Mouse (Mus musculus) brain, embryonic 14.5 days (tissue): Measurements from ENCODE around the gene Kbtbd4.

ENCODE experiments used
- CTCF ChIP-seq: fragments of 200-500 bp; IDR thresholded peaks from 2 replicates; pipeline ENCODE4 v1.5.1; 2012; ENCODE audit warnings: inconsistent platforms, mild to moderate bottlenecking, moderate library complexity, borderline replicate concordance; ENCODE audit not compliant: insufficient read depth, insufficient read length; ENCODE audit errors: extremely low read depth
- POLR2A ChIP-seq: fragments of 200-500 bp; IDR thresholded peaks from 2 replicates; pipeline ENCODE4 v1.6.1; 2012; ENCODE audit warnings: mild to moderate bottlenecking, inconsistent platforms, borderline replicate concordance; ENCODE audit not compliant: poor library complexity, insufficient read depth, insufficient read length, severe bottlenecking; ENCODE audit errors: extremely low read depth

DNA sequence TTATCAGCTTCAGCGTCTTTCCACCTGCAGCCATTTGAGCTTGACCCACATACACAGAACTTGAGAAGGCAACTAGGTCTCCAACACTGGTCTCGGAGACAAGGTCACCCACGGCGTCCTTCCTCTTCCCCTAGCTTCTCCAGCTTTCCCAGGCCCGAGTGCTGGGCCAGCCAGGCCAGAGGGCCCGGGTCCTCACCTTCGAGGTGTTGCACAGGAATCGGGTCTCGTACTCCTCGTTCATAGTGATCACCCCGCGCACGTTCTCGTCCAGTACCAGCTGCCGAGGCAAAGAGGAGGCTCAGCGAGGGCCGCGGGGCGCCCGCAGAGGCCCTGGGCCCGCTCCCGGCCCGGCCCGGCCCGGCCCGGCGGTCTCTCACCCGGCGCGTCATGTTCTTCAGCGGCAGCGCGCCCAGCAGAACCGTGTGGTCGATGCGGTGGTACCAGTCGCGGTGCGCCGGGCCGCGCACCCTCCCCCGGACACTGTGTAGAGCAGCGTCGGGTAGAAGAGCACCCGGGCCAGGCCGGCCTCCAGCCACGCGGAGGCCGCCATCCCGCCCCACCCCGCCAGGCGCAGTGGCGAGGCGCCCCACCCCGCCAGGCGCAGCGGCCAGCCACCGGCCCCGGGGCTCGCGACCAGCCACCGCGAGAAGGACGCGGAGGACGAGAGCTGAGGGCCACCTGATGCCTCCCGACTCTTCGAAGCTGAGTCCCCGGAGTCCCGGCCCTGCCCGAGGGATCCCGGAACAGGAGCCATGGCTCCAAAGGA, 12.9 kb downstream of the Kbtbd4 start:
- TF ChIP-seq POLR2A = peak; percentile 50; the same call in 1 of the 2 replicates
- no peak for TF ChIP-seq CTCF
